Mouse (Mus musculus) adipocyte (in vitro differentiated cells): ENCODE results near the gene Mup11.
"Not testable (repeated sequence)": the region's sequence is repeated elsewhere in the genome, so short reads cannot be mapped to it uniquely, and the experiment has no call there.

Experiments
- DNase-seq: peaks from one replicate; pipeline ENCODE4 v3.0.0-alpha.2; 2016; ENCODE audit warnings: low spot score

Gene Mup11

DNA sequence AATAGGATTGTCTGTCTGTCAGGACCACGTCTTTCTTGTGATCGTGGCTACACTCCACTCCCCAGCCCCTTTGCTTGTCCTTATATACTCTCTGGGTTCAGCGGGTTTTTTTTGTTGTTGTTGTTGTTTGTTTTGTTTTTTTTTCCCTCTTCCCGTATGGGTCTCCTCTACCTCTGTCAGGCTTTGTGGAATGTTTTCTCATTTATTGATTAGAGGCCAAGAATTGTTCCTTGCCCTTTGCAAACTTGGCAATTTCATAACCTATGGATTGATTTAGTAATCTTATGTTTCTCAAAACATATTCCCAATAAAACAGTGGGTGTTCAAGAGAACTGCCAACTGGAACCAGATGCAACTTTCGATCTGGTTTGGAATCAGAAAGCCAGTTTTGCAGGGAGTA lies at the start of gene Mup11:
Mup11 (minus strand) TSS at position 101 of the 400 bp plus-strand sequence.
- not testable (repeated sequence) for DNase-seq
